9 mouse cellular contexts compared by ENCODE assay signal in genomic region chr2:163853461-163853901, GRCm38 (mm10). TPM values are rescaled to one million over a fixed set of nuclear protein-coding genes. Genes with fewer than 3 reads are reported as not detected.
DNase-seq lines count a peak whose midpoint lies in the region; ATAC-seq and TF ChIP-seq lines count a peak whose summit lies in the region.
"Had no signal": no experiment of that assay in that cellular context is flagged by ENCODE, and none has a peak within 500 bp of the region (broad histone marks: within the 10 kb centered on the region; RNA-seq: fewer than 3 reads in every experiment).

TSS of gene Kcnk15 (plus strand) at chr2:163853651.

- TF ChIP-seq POLR2A in olfactory bulb, adult 2 months (IDR thresholded peaks at IDR 0.05; ENCODE audit: insufficient read depth, low read depth, low read length) = no peak

- peak within 1 kb of the TSS; percentile 47 for H3K4me2 ChIP-seq in intestine, embryonic 15.5 days (replicated peaks)

- no peaks in the 10 kb centered on the region for H3K36me3 ChIP-seq in intestine, embryonic 15.5 days

- peak; percentile 48; the same call in 1 of the 2 replicates for TF ChIP-seq CTCF in olfactory bulb, adult 2 months (IDR thresholded peaks at IDR 0.05; ENCODE audit: insufficient read depth, low read depth, low read length)

- H3K4me3 ChIP-seq in intestine, embryonic 15.5 days (replicated peaks) = peak within 1 kb of the TSS; percentile 18; the same call in 1 of the 2 replicates
- H3K4me3 ChIP-seq in olfactory bulb, adult 2 months (ENCODE audit: insufficient read depth, low read depth, low read length) = peak within 1 kb of the TSS; percentile 3; the same call in 1 of the 2 replicates
- H3K4me3 ChIP-seq: erythroblast, embryonic 14.5 days had no signal

- peaks cover 3% of the 10 kb centered on the region for H3K4me1 ChIP-seq in intestine, embryonic 15.5 days (replicated peaks)
- peaks cover 6% of the 10 kb centered on the region for H3K4me1 ChIP-seq in olfactory bulb, adult 2 months (ENCODE audit: control insufficient read depth, insufficient read depth, low read length)

- H3K27ac ChIP-seq in intestine, embryonic 15.5 days = no peak within 1 kb of the TSS
- H3K27ac ChIP-seq in olfactory bulb, adult 2 months (ENCODE audit: insufficient read depth, low read depth, low read length) = no peak within 1 kb of the TSS

- peaks cover 71% of the 10 kb centered on the region for H3K27me3 ChIP-seq in intestine, embryonic 15.5 days (replicated peaks)

- no peak for ATAC-seq in intestine, embryonic 15.5 days
- no peak for ATAC-seq in inflammation-experienced regulatory T-cells, adult 6 months

- no peaks in the 10 kb centered on the region for H3K9me3 ChIP-seq in intestine, embryonic 15.5 days

- peak; percentile 83 to 84 for DNase-seq in cerebellum, postnatal 10 days
- DNase-seq in cerebellum, adult 11 months = no peak
- DNase-seq in right cerebral cortex, postnatal 4 days = peak; percentile 71
- DNase-seq in right cerebral cortex, adult 2 months (ENCODE audit: low spot score in 2 of 2) = no peak
- DNase-seq in adipocyte (ENCODE audit: low spot score) = no peak

- under 1% methylated on average over 38 of the region's 38 CpGs for WGBS in intestine, embryonic 15.5 days
- WGBS in olfactory bulb, adult 2 months = under 1% methylated on average over 38 of the region's 38 CpGs

- no peak within 1 kb of the TSS for H3K9ac ChIP-seq in intestine, embryonic 15.5 days

RNA-seq across cellular contexts. Expression of gene Kcnk15, which starts in this region (rescaled TPM):
- polyA plus RNA-seq in intestine, embryonic 15.5 days (2015; fragmentation: Nextera tagmentation; extraction: Ambion mirVana) = not detected in 2 replicates
- not detected in 2 replicates for polyA plus RNA-seq in olfactory bulb, adult 2 months (2012; ENCODE audit: insufficient read depth, insufficient read length, low replicate concordance, missing spikeins)
- polyA plus RNA-seq in inflammation-experienced regulatory T-cells, adult 6 months (2017; shearing (Covaris generic)) = not detected
- polyA plus RNA-seq: erythroblast, embryonic 14.5 days had no signal

Comparison
In these comparisons a context has a peak if more than half of its experiments do, and no peak if none do; other contexts are left out.
1. DNase-seq: peak in cerebellum, postnatal 10 days (2 of 2) and right cerebral cortex, postnatal 4 days (single experiment); none in cerebellum, adult 11 months (single experiment), right cerebral cortex, adult 2 months (0 of 2) and adipocyte (single experiment).